In genomic region chr7:93093371-93094058, GRCm38 (mm10) we compare ENCODE assay signal across 8 mouse cellular contexts. TPM values are rescaled to one million over a fixed set of nuclear protein-coding genes. Genes with fewer than 3 reads are reported as not detected.
A peak's percentile ranks its signal among the peaks of the same experiment; 100 is the strongest.
DNase-seq lines count a peak whose midpoint lies in the region; ATAC-seq and TF ChIP-seq lines count a peak whose summit lies in the region.

No protein-coding gene starts in this region.

- no peak overlapping the region for H3K4me3 ChIP-seq in embryonic fibroblast, embryonic 13.5 days (ENCODE audit: insufficient read depth, low read length)
- no peak overlapping the region for H3K4me3 ChIP-seq in kidney, embryonic 14.5 days (ENCODE audit: low read length)
- H3K4me3 ChIP-seq in limb, embryonic 10.5 days, result no peak overlapping the region

- H3K27ac ChIP-seq in embryonic fibroblast, embryonic 13.5 days (ENCODE audit: insufficient read depth, low read length), result peak overlapping the region; percentile 20; the same call in 1 of the 2 replicates
- no peak overlapping the region for H3K27ac ChIP-seq in kidney, embryonic 14.5 days (ENCODE audit: low read depth, low read length)
- H3K27ac ChIP-seq in limb, embryonic 10.5 days, result peak overlapping the region; percentile 62

- no peaks in the 10 kb centered on the region for H3K9me3 ChIP-seq in kidney, embryonic 14.5 days (ENCODE audit: control insufficient read depth, low read length)
- no peaks in the 10 kb centered on the region for H3K9me3 ChIP-seq in limb, embryonic 10.5 days (replicated peaks)

- TF ChIP-seq POLR2A in embryonic fibroblast, embryonic 13.5 days (IDR thresholded peaks at IDR 0.05; ENCODE audit: low read depth, low read length), result no peak

- no peaks in the 10 kb centered on the region for H3K27me3 ChIP-seq in kidney, embryonic 14.5 days (ENCODE audit: control insufficient read depth, insufficient read depth, low read length)
- no peaks in the 10 kb centered on the region for H3K27me3 ChIP-seq in limb, embryonic 10.5 days (ENCODE audit: low read depth, poor library complexity, severe bottlenecking)

- no peak overlapping the region for H3K4me2 ChIP-seq in kidney, embryonic 14.5 days (replicated peaks; ENCODE audit: low read depth, low read length)

- peak; percentile 68; the same call in 1 of the 2 replicates for ATAC-seq in kidney, embryonic 14.5 days (ENCODE audit: low FRiP score, low TSS enrichment)

- TF ChIP-seq CTCF in embryonic fibroblast, embryonic 13.5 days (IDR thresholded peaks at IDR 0.05; ENCODE audit: borderline replicate concordance, insufficient read depth, low read length), result no peak

- no peak overlapping the region for H3K9ac ChIP-seq in kidney, embryonic 14.5 days (ENCODE audit: low read depth, low read length)

- H3K4me1 ChIP-seq in embryonic fibroblast, embryonic 13.5 days (ENCODE audit: control insufficient read depth, insufficient read depth, low read length), result 0 out of 2 replicates have a peak, but pooled peaks cover 4% of the 10 kb centered on the region
- H3K4me1 ChIP-seq in kidney, embryonic 14.5 days (ENCODE audit: control insufficient read depth, insufficient read depth, low read length), result no peaks in the 10 kb centered on the region
- H3K4me1 ChIP-seq in limb, embryonic 10.5 days, result peaks cover 24% of the 10 kb centered on the region

- WGBS in kidney, embryonic 14.5 days, result 29% methylated on average over 11 of the region's 11 CpGs
- WGBS in limb, embryonic 10.5 days, result 52% methylated on average over 11 of the region's 11 CpGs

- no peaks in the 10 kb centered on the region for H3K36me3 ChIP-seq in kidney, embryonic 14.5 days (ENCODE audit: control insufficient read depth, insufficient read depth, low read length)
- H3K36me3 ChIP-seq in limb, embryonic 10.5 days, result no peaks in the 10 kb centered on the region

- DNase-seq in cerebellum, adult 18-20 months, result peak; percentile 91 to 94
- peak; percentile 81 to 85 for DNase-seq in heart, adult 9 months (ENCODE audit: low spot score in 2 of 2)
- DNase-seq in limb, embryonic 10.5 days (ENCODE audit: low spot score), result no peak
- peak; percentile 43 for DNase-seq in mesoderm, embryonic 11.5 days (ENCODE audit: low read depth, low spot score)
- peak; percentile 88 for DNase-seq in right cerebral cortex, postnatal 4 days
- DNase-seq in thymus, postnatal 25 days, result no peak

RNA-seq across cellular contexts. Expression of gene Fam181b, which starts 13.8 kb away (rescaled TPM):
- 0.40 and 0.51 TPM in 2 replicates for polyA plus RNA-seq in embryonic fibroblast, embryonic 13.5 days (2011; ENCODE audit: insufficient read length, low read depth, missing spikeins)
- 2.0 and 2.3 TPM in 2 replicates for polyA plus RNA-seq in kidney, embryonic 14.5 days (2014; fragmentation: Nextera tagmentation; extraction: Ambion mirVana)
- 13.7 and 35.4 TPM in 2 replicates for polyA plus RNA-seq in limb, embryonic 10.5 days (2016; fragmentation: Nextera tagmentation; extraction: Ambion mirVana)

Comparison
In these comparisons a context has a peak if more than half of its experiments do, and no peak if none do; other contexts are left out.
1. DNase-seq: peak in cerebellum, adult 18-20 months (2 of 2), heart, adult 9 months (2 of 2), mesoderm, embryonic 11.5 days (single experiment) and right cerebral cortex, postnatal 4 days (single experiment); none in limb, embryonic 10.5 days (single experiment) and thymus, postnatal 25 days (single experiment).